Mouse (Mus musculus) stomach, postnatal 0 days (tissue): ENCODE data around the gene Evi5l. TPM values are rescaled to one million over a fixed set of nuclear protein-coding genes. Genes with fewer than 3 reads are reported as not detected.

Source experiments
- ATAC-seq: fragments of 200-750 bp; cut with Nextera tagmentation; 2 replicates; pipeline ENCODE4 v1.8.0; 2017; ENCODE audit not compliant: low FRiP score, low TSS enrichment
- DNase-seq: peaks from one replicate; pipeline ENCODE4 v3.0.0-alpha.2; 2016; ENCODE audit warnings: low spot score
- H3K27ac ChIP-seq: fragments of 300-500 bp; sonication (generic); replicated peaks from 2 replicates; pipeline ENCODE4 v1.5.1; 2014; ENCODE audit warnings: mild to moderate bottlenecking, control low read depth
- H3K27me3 ChIP-seq: fragments of 300-500 bp; sonication (generic); 2 replicates; pipeline ENCODE4 v1.6.1; 2014; ENCODE audit warnings: low read length; ENCODE audit not compliant: control insufficient read depth, insufficient read depth
- H3K36me3 ChIP-seq: fragments of 300-500 bp; sonication (generic); 2 replicates; pipeline ENCODE4 v1.6.1; 2014; ENCODE audit warnings: low read length, mixed read lengths; ENCODE audit not compliant: control insufficient read depth, insufficient read depth
- H3K4me1 ChIP-seq: fragments of 300-500 bp; sonication (generic); replicated peaks from 2 replicates; pipeline ENCODE4 v1.6.1; 2014; ENCODE audit warnings: antibody characterized with exemption; ENCODE audit not compliant: control insufficient read depth, insufficient read depth
- H3K4me2 ChIP-seq: fragments of 300-500 bp; sonication (generic); replicated peaks from 2 replicates; pipeline ENCODE4 v1.6.1; 2014; ENCODE audit warnings: low read depth, mild to moderate bottlenecking, control low read depth, moderate library complexity
- H3K4me3 ChIP-seq: fragments of 300-500 bp; sonication (generic); 2 replicates; pipeline ENCODE4 v1.5.1; 2014; ENCODE audit warnings: low read depth, low read length, control low read depth
- H3K9ac ChIP-seq: fragments of 300-500 bp; sonication (generic); 2 replicates; pipeline ENCODE4 v1.6.1; 2014; ENCODE audit warnings: mild to moderate bottlenecking, low read length, control low read depth, mixed read lengths
- H3K9me3 ChIP-seq: fragments of 300-500 bp; sonication (generic); 2 replicates; pipeline ENCODE4 v1.6.1; 2016; ENCODE audit warnings: low read length; ENCODE audit not compliant: control insufficient read depth
- CTCF ChIP-seq: IDR thresholded peaks from 2 replicates; pipeline ENCODE4 v1.5.1; 2016; ENCODE audit warnings: antibody characterized with exemption, low read depth, mild to moderate bottlenecking, moderate library complexity
- EP300 ChIP-seq: optimal IDR thresholded peaks from 2 replicates; pipeline ENCODE3; 2016; ENCODE audit warnings: antibody characterized with exemption
- WGBS: fragments of 180-500 bp; shearing (Covaris S2); extraction: QIAGEN DNeasy Blood & Tissue Kit; methylation state at CpG from one replicate; pipeline ENCODE4 v1.1.7; 2014; 5-methylcytosine and 5-hydroxymethylcytosine counted together
- polyA plus RNA-seq: library from polyadenylated mRNA; unstranded; fragments of >200 nt; fragmentation: Nextera tagmentation; extraction: Ambion mirVana; gene quantifications from 2 replicates; pipeline ENCODE4 v1.2.1, GENCODE M21; 2015

Gene Evi5l
- polyA plus RNA-seq, 1 experiment from 2014 or later = 11.0 TPM

GRCm38 (mm10) chr8:4247951-4248540 lies 81.7 kb downstream of the Evi5l start, which contains the start of gene Tgfbr3l:
TSS of gene Tgfbr3l (plus strand) at chr8:4248214.
- H3K4me2 ChIP-seq = no peak within 1 kb of the TSS
- no peaks in the 10 kb centered on the region for H3K27me3 ChIP-seq
- no peak for ATAC-seq
- no peak within 1 kb of the TSS for H3K4me3 ChIP-seq
- H3K4me1 ChIP-seq = peaks cover 3% of the 10 kb centered on the region; the same call in 1 of the 2 replicates
- no peaks in the 10 kb centered on the region for H3K9me3 ChIP-seq
- H3K36me3 ChIP-seq = peaks cover 26% of the 10 kb centered on the region
- 70% methylated on average over 15 of the region's 15 CpGs for WGBS
- no peak for DNase-seq
- H3K27ac ChIP-seq = no peak within 1 kb of the TSS; the same call in 1 of the 2 replicates
- TF ChIP-seq EP300 (no peak), CTCF (no peak)
- no peak within 1 kb of the TSS for H3K9ac ChIP-seq

GRCm38 (mm10) chr8:4249213-4249612 lies 82.8 kb downstream of the Evi5l start:
- ATAC-seq (no peak), DNase-seq (no peak)
- no peak overlapping the region for H3K4me3 ChIP-seq
- no peaks in the 10 kb centered on the region for H3K27me3 ChIP-seq
- no peaks in the 10 kb centered on the region for H3K9me3 ChIP-seq
- H3K27ac ChIP-seq = no peak overlapping the region
- H3K4me1 ChIP-seq = peaks cover 3% of the 10 kb centered on the region; the same call in 1 of the 2 replicates
- 29% methylated on average over 29 of the region's 29 CpGs for WGBS
- peaks cover 19% of the 10 kb centered on the region for H3K36me3 ChIP-seq
- H3K9ac ChIP-seq = no peak overlapping the region
- no peak overlapping the region for H3K4me2 ChIP-seq
- TF ChIP-seq EP300 (no peak), CTCF (no peak)

GRCm38 (mm10) chr8:4250306-4250970 lies 84.1 kb downstream of the Evi5l start:
- Histone ChIP-seq H3K27me3 (no peaks in the 10 kb centered on the region), H3K36me3 (peaks cover 10% of the 10 kb centered on the region), H3K9ac (peak overlapping the region; percentile 13), H3K27ac (no peak overlapping the region), H3K4me1 (peaks cover 3% of the 10 kb centered on the region; the same call in 1 of the 2 replicates), H3K4me3 (no peak overlapping the region), H3K9me3 (no peaks in the 10 kb centered on the region), H3K4me2 (no peak overlapping the region)
- no peak for TF ChIP-seq EP300
- TF ChIP-seq CTCF = peak; percentile 90
- 43% methylated on average over 26 of the region's 26 CpGs for WGBS
- DNase-seq (peak; percentile 88), ATAC-seq (peak; percentile 59)

GRCm38 (mm10) chr8:4252116-4252760 lies 85.9 kb downstream of the Evi5l start:
- TF ChIP-seq EP300 (no peak), CTCF (no peak)
- Histone ChIP-seq H3K4me2 (peak overlapping the region; percentile 79), H3K9ac (peak overlapping the region; percentile 89), H3K9me3 (no peaks in the 10 kb centered on the region), H3K27me3 (no peaks in the 10 kb centered on the region), H3K4me3 (peak overlapping the region; percentile 82), H3K27ac (peak overlapping the region; percentile 56; the same call in 1 of the 2 replicates), H3K36me3 (peaks cover 6% of the 10 kb centered on the region; the same call in 1 of the 2 replicates), H3K4me1 (peaks cover 3% of the 10 kb centered on the region; the same call in 1 of the 2 replicates)
- no peak for DNase-seq
- ATAC-seq = no peak
- 38% methylated on average over 8 of the region's 8 CpGs for WGBS

- Histone ChIP-seq H3K9ac (peak within 1 kb of the TSS; percentile 89), H3K9me3 (no peaks in the 10 kb centered on the region), H3K4me1 (peaks cover 3% of the 10 kb centered on the region; the same call in 1 of the 2 replicates), H3K4me3 (peak within 1 kb of the TSS; percentile 82), H3K4me2 (peak within 1 kb of the TSS; percentile 79), H3K27me3 (no peaks in the 10 kb centered on the region), H3K36me3 (peaks cover 6% of the 10 kb centered on the region; the same call in 1 of the 2 replicates), H3K27ac (peak within 1 kb of the TSS; percentile 88)
- DNase-seq = peak; percentile 97
- TF ChIP-seq EP300 (no peak), CTCF (no peak)
- peak; percentile 91 for ATAC-seq
- WGBS = 1% methylated on average over 69 of the region's 69 CpGs
Observed at GRCm38 (mm10) chr8:4252934-4253841, 86.8 kb downstream of the Evi5l start, which contains the start of gene Snapc2. TSS of gene Snapc2 (plus strand) at chr8:4253080.
